Mouse (Mus musculus): ENCODE data around the gene Cadps2. TPM values are rescaled to one million over a fixed set of nuclear protein-coding genes. Genes with fewer than 3 reads are reported as not detected.

Cadps2 gene
- total and polyA plus RNA-seq, 2 experiments from 2014 or later = 7.3 to 23.0 TPM

- H3K9me3 ChIP-seq (ENCODE audit: low read length) = no peaks in the 10 kb centered on the region
- H3K27me3 ChIP-seq (ENCODE audit: insufficient read depth, low read length) = no peaks in the 10 kb centered on the region
- H3K4me1 ChIP-seq (ENCODE audit: insufficient read depth, low read length) = no peaks in the 10 kb centered on the region
- 94% methylated on average over 4 of the region's 4 CpGs for WGBS
- ATAC-seq (ENCODE audit: low FRiP score) = no peak
- no peak overlapping the region for H3K4me2 ChIP-seq (ENCODE audit: low read depth, low read length, poor library complexity, severe bottlenecking)
- H3K9ac ChIP-seq (replicated peaks; ENCODE audit: low read length, poor library complexity, severe bottlenecking) = no peak overlapping the region
- no peak for DNase-seq (ENCODE audit: low spot score)
- H3K36me3 ChIP-seq (ENCODE audit: insufficient read depth, low read length) = no peaks in the 10 kb centered on the region
- TF ChIP-seq CTCF (IDR thresholded peaks at IDR 0.05) = no peak
- H3K27ac ChIP-seq (ENCODE audit: low read depth, low read length) = no peak overlapping the region
- no peak overlapping the region for H3K4me3 ChIP-seq (ENCODE audit: low read depth, low read length)
These were observed 544.5 kb downstream of the Cadps2 start for GRCm38 (mm10) chr6:23294685-23295084.

GRCm38 (mm10) chr6:23288752-23289151, 550.5 kb downstream of the Cadps2 start:
- peaks cover 4% of the 10 kb centered on the region; the same call in 1 of the 2 replicates for H3K27me3 ChIP-seq (ENCODE audit: insufficient read depth, low read length)
- H3K4me3 ChIP-seq (ENCODE audit: low read depth, low read length) = no peak overlapping the region
- no peaks in the 10 kb centered on the region for H3K4me1 ChIP-seq (ENCODE audit: insufficient read depth, low read length)
- WGBS = 93% methylated on average over 4 of the region's 4 CpGs
- no peak overlapping the region for H3K9ac ChIP-seq (replicated peaks; ENCODE audit: low read length, poor library complexity, severe bottlenecking)
- H3K9me3 ChIP-seq (ENCODE audit: low read length) = no peaks in the 10 kb centered on the region
- H3K4me2 ChIP-seq (ENCODE audit: low read depth, low read length, poor library complexity, severe bottlenecking) = no peak overlapping the region
- no peak for TF ChIP-seq CTCF (IDR thresholded peaks at IDR 0.05)
- DNase-seq (ENCODE audit: low spot score) (no peak), ATAC-seq (ENCODE audit: low FRiP score) (no peak)
- no peak overlapping the region for H3K27ac ChIP-seq (ENCODE audit: low read depth, low read length)
- no peaks in the 10 kb centered on the region for H3K36me3 ChIP-seq (ENCODE audit: insufficient read depth, low read length)

GRCm38 (mm10) chr6:23281514-23281820, 557.8 kb downstream of the Cadps2 start:
- TF ChIP-seq CTCF (IDR thresholded peaks at IDR 0.05) = no peak
- no peak overlapping the region for H3K4me2 ChIP-seq (ENCODE audit: low read depth, low read length, poor library complexity, severe bottlenecking)
- no peaks in the 10 kb centered on the region for H3K4me1 ChIP-seq (ENCODE audit: insufficient read depth, low read length)
- 42% methylated on average over 9 of the region's 9 CpGs for WGBS
- no peak overlapping the region for H3K27ac ChIP-seq (ENCODE audit: low read depth, low read length)
- no peaks in the 10 kb centered on the region for H3K9me3 ChIP-seq (ENCODE audit: low read length)
- H3K27me3 ChIP-seq (ENCODE audit: insufficient read depth, low read length) = peaks cover 52% of the 10 kb centered on the region
- ATAC-seq (ENCODE audit: low FRiP score) = no peak
- no peaks in the 10 kb centered on the region for H3K36me3 ChIP-seq (ENCODE audit: insufficient read depth, low read length)
- H3K4me3 ChIP-seq (ENCODE audit: low read depth, low read length) = no peak overlapping the region
- DNase-seq (ENCODE audit: low spot score) = no peak
- H3K9ac ChIP-seq (replicated peaks; ENCODE audit: low read length, poor library complexity, severe bottlenecking) = no peak overlapping the region

- no peak overlapping the region for H3K27ac ChIP-seq (ENCODE audit: low read depth, low read length)
These were observed 558.3 kb downstream of the Cadps2 start for GRCm38 (mm10) chr6:23280811-23281513.

GRCm38 (mm10) chr6:23273483-23273882, 565.7 kb downstream of the Cadps2 start:
- TF ChIP-seq CTCF (IDR thresholded peaks at IDR 0.05) = no peak
- H3K36me3 ChIP-seq (ENCODE audit: insufficient read depth, low read length) = no peaks in the 10 kb centered on the region
- no peak overlapping the region for H3K4me2 ChIP-seq (ENCODE audit: low read depth, low read length, poor library complexity, severe bottlenecking)
- 39% methylated on average over 4 of the region's 4 CpGs for WGBS
- DNase-seq (ENCODE audit: low spot score) (no peak), ATAC-seq (ENCODE audit: low FRiP score) (no peak)
- no peaks in the 10 kb centered on the region for H3K9me3 ChIP-seq (ENCODE audit: low read length)
- H3K27ac ChIP-seq (ENCODE audit: low read depth, low read length) = no peak overlapping the region
- no peak overlapping the region for H3K9ac ChIP-seq (replicated peaks; ENCODE audit: low read length, poor library complexity, severe bottlenecking)
- H3K4me1 ChIP-seq (ENCODE audit: insufficient read depth, low read length) = no peaks in the 10 kb centered on the region
- H3K27me3 ChIP-seq (ENCODE audit: insufficient read depth, low read length) = peaks cover 70% of the 10 kb centered on the region
- H3K4me3 ChIP-seq (ENCODE audit: low read depth, low read length) = no peak overlapping the region

More at GRCm38 (mm10) chr6:23280811-23281513, 558.3 kb downstream of the Cadps2 start:
- Histone ChIP-seq H3K9ac (replicated peaks; ENCODE audit: low read length, poor library complexity, severe bottlenecking) (no peak overlapping the region), H3K36me3 (ENCODE audit: insufficient read depth, low read length) (no peaks in the 10 kb centered on the region), H3K9me3 (ENCODE audit: low read length) (no peaks in the 10 kb centered on the region), H3K4me1 (ENCODE audit: insufficient read depth, low read length) (no peaks in the 10 kb centered on the region), H3K4me3 (ENCODE audit: low read depth, low read length) (no peak overlapping the region), H3K27me3 (ENCODE audit: insufficient read depth, low read length) (peaks cover 54% of the 10 kb centered on the region), H3K4me2 (ENCODE audit: low read depth, low read length, poor library complexity, severe bottlenecking) (no peak overlapping the region)
- DNase-seq (ENCODE audit: low spot score) (peak; percentile 68), ATAC-seq (ENCODE audit: low FRiP score) (no peak)
- 15% methylated on average over 15 of the region's 15 CpGs for WGBS
- TF ChIP-seq CTCF (IDR thresholded peaks at IDR 0.05) = no peak

GRCm38 (mm10) chr6:23272979-23273378, 566.2 kb downstream of the Cadps2 start:
- ATAC-seq (ENCODE audit: low FRiP score) (no peak), DNase-seq (ENCODE audit: low spot score) (no peak)
- Histone ChIP-seq H3K4me2 (ENCODE audit: low read depth, low read length, poor library complexity, severe bottlenecking) (no peak overlapping the region), H3K9me3 (ENCODE audit: low read length) (no peaks in the 10 kb centered on the region), H3K27me3 (ENCODE audit: insufficient read depth, low read length) (peaks cover 70% of the 10 kb centered on the region), H3K9ac (replicated peaks; ENCODE audit: low read length, poor library complexity, severe bottlenecking) (no peak overlapping the region), H3K4me3 (ENCODE audit: low read depth, low read length) (no peak overlapping the region), H3K36me3 (ENCODE audit: insufficient read depth, low read length) (no peaks in the 10 kb centered on the region), H3K4me1 (ENCODE audit: insufficient read depth, low read length) (no peaks in the 10 kb centered on the region), H3K27ac (ENCODE audit: low read depth, low read length) (no peak overlapping the region)
- WGBS = 5% methylated on average over 11 of the region's 11 CpGs
- TF ChIP-seq CTCF (IDR thresholded peaks at IDR 0.05) = no peak

Data from midbrain, postnatal 0 days (tissue).